Mouse (Mus musculus) gastrocnemius, adult 18-20 months (tissue): ENCODE measurements around the gene Stk17b. TPM values are rescaled to one million over a fixed set of nuclear protein-coding genes. Genes with fewer than 3 reads are reported as not detected.

Source experiments
- DNase-seq: peaks from one replicate; pipeline ENCODE4 v3.0.0; 2021; ENCODE audit warnings: low spot score
- long read RNA-seq, 2 experiments: library from polyadenylated mRNA; stranded (forward); transcript quantifications; one replicate each; pipeline ENCODE4 v2.0.0; 2021
- total RNA-seq, 2 experiments: library from RNA; stranded (reverse); gene quantifications; 2 replicates each; pipeline ENCODE4 v1.2.3; 2021

The Stk17b gene
- 1 to 10 TPM; 4.8 to 4.9 TPM for total RNA-seq
- long read RNA-seq, experiment 1, partial matches to known transcripts = 4 of 5 reads
- long read RNA-seq, experiment 1, other reads (novel, unspliced or antisense) = 0 of 5 reads
- long read RNA-seq, experiment 2, partial matches to known transcripts = 2 of 4 reads
- long read RNA-seq, experiment 2, other reads (novel, unspliced or antisense) = 0 of 4 reads

DNA sequence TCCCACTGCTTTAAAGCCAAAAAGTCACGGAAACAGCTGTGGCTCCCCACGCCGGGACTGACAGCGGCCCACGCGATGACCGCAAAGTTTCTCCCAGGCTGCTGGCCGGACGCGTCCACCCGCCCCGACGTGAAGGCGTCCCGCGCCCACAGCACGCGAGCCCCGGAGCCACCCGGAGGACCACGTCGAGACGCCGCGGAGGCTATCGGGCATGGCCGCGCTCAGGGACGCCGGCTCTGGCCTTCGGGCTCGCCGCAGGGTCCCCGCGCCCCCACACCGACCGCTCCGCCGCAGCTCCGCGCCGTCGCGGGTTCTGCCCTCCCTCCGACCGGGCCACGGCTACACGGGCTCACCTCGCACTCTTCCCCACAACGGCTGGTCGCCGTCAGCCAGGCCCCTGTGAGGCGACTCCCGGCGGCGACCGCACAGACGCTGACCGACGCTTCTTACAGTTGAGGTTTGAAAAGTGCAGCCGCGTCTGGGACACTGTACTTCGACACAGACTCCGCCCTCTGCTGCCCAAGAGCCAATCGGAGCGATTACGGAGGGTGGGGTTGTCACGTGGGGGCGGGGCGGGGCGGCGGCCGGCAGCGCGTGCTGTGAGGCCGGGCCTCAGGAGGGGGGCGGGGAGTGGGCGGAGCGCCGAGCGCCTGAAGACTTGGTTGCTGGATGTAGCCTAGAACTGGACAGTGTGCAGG is at the start of gene Stk17b:
Gene Stk17b, minus strand, starts transcription at position 504 of the 698 bp plus-strand sequence.
- peak; percentile 91 for DNase-seq

DNA sequence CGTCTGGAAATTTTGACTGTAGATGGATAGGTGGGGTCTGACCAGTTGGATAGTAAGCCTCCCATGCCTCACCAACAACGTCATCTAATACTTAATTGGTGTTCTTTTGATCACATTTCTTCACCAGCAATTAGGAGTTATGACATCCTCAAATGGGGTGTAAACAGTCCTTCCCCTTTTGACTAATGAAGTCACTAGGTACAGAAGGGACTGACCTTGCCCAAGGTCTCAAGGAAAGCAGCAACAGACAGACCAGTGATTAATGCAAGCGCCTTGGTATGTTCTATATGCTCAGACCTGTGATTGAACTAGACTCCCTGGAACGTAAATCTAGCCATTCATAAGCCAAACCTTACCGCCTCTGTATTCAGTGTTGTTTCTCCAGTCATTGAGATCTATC is 45.3 kb upstream of the Stk17b start:
- DNase-seq = no peak

DNA sequence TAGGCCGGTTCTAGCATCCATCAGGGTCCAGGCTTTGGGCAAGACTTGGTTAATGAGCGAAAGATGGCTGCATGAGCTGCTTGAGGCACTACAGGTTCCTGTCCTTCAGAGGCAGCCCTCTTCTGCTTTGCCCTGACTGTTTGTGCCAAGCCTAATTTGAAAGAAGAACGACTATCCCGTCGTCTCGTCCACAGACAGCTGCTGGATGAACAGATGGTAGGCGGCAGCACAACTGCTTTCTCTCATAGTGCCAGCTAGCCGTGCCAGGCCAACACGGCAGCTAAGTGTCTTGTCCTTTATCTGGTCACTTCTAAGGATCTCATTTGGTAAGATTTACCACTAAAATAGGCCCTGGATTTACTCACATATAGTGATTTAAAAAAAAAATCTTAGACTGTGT is 44.1 kb upstream of the Stk17b start:
- DNase-seq = no peak

DNA sequence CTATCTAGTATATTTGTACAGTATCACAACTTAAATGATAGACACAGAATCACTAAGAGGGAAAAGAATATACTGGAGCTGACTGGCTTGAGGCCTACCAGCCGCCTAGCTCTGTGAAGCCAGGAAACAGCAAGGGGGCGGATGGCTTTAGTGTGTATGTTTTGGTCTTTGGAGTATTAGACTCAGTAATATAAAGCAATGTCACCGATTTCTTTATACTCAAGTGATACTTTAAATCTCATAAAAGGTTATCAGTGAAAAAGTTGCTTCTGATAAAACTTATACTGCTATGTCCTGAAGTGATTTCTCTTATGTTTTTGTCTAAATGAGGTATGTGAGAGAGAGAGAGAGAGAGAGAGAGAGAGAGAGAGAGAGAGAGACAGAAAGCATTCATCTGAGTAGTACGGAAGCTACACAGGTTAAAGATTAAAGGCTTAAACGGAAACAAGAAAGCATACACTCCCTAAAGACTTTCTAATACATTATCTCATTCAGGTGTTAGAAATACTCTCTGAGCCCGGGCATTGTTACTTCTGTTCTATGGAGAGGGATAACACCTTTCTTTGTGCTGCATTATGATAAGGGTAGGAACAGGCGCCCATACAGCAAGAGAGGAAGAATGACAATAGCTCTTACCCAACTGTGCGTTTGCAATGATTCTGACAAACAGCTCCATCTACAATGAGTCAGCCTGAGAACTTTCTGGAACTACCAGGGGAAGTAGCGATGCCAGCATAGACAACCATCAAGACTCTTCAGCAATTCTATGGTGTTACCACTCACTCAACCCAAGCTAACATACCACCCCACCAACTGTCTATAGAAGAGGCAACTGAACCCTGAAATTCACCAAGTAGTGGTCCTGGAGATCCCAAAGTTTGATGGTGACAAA is 39.7 kb upstream of the Stk17b start:
- DNase-seq = no peak

DNA sequence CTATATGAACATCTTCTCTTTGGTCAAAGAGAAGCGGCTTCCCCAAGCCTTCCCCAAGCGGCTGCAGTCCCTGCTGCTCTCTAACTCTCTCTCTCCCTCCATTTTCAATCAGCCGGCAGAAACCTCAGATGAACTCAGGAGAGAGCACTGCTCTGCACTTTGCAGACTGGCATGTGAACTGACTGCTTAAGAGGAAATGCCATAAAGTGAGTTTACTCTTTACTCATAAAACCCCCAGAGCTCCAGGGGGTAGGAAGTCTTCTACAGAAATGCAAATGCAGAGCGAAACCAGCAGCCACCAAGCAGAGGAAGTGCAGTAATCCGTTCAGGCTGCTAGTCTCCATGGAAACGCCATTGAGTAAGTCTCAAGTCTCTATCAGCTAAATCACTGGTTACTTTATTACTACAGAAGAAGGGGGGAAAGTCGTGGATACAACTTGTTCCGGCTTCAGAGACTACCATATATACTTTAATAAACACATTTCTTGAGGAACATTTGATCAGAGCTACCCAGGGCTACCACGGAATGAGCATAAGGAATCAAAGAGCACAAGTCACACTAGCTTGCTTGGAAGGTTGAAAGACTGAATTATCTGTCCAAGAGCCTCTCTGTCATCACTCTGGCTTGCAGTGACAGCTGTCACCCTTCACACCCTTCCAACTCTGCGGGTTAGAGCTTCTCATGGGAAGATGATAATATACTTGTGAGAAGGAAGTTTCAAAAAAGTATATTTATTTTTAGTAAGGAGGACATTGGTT is 38.8 kb upstream of the Stk17b start:
- DNase-seq = peak; percentile 34

DNA sequence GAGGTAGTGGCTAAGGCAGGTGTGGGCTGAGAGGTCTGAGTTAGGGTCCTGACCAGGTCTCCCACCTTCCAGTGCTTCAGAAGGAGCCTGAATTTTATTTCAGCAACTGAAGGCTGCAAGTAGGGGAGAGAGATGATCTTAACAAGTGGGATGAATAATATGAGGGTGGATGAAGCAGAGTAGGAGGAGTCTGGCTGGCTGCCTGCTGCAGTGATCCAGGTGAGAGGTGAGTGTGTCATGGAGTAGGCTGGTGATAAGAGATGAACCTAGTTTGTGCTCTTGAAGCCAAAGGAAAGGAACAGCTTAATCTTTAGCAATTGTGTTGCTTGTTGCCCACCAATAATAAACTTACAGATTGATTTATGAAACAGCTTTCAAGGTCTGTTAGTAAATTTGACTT is 37.0 kb upstream of the Stk17b start:
- DNase-seq = no peak

DNA sequence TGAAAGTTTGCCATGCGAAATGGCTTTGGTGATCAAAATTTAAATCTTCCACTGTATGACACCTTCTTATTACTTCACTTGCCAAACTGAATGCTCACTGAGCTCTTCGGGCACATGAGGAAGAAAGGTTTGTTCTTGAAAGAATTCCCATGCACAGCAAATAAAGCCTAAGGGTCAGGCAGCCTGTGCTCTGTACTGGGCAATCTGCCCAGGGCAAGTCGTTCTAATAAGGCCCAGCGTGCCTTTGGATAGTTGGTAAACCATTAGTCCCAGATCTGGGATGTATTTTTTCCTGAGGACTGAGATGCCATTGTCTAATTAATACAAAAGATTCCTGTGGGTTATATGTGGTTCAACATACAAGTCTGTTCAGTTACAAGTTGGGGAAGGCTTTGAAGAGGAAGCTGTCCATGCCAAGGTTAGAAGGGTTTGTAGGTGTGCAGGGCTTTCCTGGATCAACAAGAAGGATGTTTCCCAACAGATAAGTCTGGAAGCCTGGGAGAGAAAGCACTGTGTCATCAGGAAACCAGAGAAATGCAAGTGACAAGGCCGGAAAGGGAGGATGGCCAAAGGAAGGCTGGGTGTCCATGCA is 35.1 kb upstream of the Stk17b start:
- DNase-seq = no peak

DNA sequence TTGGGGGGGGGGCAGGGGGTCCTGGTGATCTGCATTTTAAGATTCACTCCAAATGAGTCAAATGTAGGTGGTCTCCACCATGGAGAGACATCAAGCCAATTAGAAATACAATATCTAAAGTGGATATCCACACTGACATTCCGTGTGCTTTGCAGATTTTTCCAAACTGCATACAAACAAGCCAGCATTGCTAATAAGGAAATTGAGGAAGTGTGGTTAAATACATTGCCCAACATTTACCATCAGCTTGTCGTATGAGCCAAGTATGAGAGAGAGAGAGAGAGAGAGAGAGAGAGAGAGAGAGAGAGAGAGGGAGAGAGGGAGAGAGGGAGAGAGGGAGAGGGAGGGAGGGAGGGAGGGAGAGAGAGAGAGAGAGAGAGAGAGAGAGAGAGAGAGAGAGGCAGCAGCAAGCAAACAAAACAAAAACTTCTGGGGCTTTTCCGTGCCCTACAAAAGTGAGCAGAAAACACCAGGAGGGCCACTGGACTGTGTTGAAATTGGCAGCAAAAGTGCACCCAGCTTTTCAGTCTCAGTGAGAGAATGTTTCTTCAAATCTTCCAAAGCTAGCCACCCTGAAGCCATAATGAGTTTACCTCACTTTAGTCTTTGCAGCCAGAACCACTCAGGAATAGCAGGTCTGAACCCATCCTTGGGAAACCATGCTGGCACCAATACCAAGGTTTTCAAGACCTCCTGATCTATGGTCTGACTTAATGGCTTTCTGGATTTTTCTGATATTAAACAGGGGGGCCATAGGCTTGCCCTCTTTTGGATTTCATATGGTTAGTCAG is 33.2 kb upstream of the Stk17b start:
- DNase-seq = no peak

DNA sequence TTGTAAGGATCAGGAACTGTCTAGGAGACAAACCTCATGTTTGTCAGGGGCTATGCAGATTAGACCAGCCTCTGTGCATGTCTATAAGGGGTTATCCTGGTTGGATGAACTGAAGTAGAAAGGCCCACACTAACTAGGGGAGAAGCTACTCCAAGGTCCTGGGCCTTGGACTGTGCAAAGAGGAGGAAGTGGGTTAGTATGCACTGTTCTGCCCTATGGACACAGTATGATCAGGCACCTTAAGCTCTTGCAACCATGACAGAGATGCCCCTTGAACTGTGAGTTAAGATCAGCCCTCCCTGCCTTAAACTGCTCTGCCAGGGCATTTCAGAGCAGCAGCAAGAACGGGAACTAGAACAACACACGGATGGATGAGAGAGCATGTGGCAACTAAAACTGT is 31.3 kb upstream of the Stk17b start:
- no peak for DNase-seq

DNA sequence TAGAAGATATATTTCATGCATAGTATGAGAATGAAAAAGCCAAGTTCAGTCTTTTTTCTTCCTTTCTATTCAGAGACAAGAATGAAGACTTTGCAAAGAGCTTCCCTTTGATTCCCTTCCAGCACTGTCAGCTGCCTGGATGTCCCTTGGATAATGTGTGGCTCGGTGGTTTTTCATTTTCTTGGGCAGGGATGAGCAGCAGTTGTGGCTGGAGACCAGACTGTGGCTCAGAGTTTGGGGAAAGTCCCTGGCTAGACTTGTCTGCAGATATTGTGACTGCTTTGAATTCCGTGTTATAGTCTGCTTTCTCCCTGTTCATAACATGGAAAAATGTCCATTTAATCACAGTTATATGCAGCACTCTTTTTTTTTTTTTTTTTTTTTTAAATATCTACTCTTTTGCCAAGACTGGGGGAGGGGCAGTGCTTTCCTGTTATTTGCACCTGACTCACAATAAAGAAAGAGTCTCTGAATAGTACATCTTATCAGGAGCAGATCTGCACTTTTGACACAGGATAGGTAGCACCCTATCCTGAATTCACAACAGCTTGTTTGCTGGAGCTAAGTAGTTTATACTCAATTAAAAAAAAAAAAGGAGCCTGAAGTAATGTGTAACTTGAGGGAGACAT is 29.2 kb upstream of the Stk17b start:
- no peak for DNase-seq

DNA sequence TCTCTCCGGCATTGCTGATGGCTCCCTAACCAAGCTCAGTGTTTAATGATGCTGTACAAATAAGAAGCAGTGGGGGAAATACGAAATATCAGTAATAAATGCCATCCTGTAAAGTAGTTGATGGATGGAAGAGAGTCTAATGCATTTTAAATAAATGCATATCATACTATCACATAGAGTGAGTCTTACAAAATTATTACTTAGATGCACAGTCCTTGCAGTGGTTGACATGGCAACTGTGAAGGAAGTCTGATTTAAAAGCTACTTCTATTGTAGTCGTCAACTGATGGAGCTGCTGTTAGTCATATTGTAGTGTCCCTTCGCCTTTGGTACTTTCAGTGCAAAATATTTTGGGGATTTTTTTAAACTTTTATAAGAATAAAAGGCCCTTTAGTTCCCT is 26.9 kb upstream of the Stk17b start:
- no peak for DNase-seq

DNA sequence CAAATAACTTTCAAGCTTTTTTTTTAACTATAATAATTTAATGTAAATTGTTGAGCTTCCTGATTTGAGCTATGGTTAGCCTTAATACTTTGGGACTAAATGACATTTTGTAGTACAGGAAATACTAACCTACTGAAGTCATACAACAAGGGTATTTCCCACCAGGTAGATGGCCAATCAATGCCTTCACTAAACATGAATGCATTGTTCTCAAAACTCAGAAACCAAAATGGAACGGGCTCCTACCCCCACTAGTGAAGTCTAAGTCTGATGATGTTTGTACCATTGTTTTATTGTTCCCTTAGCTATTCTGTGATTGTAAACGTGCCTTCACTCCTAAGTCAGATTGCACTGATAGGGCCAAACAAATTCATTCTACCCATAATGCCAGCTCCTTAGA is 23.2 kb upstream of the Stk17b start:
- DNase-seq = no peak

DNA sequence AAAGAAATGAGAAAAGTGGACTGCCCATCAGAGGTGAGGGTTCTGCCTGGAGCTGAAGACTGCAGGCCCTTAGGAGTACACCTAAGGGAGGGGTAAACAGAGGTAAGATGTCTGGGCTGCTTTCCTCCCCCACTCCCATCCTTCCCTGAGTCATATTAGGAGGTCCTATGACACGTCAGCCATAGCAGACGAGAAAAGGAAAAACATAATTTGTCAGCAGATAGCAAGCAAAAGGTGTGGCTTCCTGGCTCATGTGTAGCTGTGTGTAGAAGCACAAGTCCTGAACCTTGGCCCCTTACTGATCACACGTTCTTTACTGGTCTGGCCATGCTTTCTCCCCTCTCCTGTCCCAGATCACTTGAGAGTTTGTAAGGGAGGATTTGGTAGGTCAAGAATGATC is 12.8 kb upstream of the Stk17b start:
- no peak for DNase-seq

DNA sequence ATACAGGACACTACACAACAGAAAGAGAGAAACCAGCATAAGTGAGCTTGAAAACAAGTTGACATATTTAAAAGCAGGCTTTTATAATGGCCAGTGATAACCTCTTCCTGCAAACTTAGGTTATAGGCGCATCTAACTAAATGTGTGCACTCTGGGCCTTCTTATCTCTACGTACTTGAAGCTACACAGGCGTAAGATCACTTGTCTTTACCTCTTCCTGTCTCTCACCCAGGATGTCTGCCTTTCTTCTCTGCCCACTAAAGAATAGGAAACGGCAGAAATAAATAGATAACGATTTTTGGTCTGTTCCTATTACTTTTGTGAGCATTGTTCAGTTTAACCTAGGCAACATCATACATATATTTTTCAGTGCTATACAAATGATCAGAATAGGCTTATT is 12.1 kb upstream of the Stk17b start:
- DNase-seq = no peak

DNA sequence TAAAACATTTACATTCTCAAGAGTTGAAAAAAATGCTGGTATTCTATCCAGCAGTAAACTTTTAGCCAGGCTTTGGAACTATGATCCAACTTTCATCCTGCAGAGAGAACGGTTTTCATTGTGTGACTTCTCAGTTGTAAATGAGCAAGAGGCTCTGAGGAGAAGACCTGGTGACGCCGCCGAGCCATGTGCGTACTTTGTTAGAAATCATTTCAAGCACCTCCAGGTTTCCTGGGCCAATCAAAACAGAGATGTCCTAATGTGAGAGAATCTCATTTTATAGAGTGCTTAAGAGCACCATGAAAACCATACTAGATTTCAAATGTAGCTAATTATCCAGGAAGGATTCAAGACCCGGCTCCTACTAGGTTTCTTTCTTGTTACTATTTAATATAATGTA is 11.2 kb upstream of the Stk17b start:
- DNase-seq = no peak

DNA sequence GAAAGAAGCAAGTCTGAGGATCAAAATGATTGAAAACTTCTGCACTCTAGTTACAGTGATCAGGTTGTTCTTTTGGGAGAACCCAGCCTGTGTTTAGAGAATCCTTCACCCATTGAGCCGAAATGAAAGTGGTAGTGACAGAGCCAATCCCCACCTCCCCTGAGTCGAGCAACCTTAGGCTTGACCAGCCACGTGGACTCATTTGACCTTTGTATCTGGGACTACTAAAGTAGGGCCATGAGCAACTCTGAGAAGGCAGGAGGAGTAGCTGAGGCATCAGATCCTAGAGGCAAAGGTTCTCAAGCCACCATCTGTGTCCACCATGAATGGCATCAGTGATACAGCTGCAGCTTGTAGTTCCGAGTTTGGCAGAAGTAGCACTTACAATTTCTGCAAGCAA is 10.6 kb upstream of the Stk17b start:
- no peak for DNase-seq

DNA sequence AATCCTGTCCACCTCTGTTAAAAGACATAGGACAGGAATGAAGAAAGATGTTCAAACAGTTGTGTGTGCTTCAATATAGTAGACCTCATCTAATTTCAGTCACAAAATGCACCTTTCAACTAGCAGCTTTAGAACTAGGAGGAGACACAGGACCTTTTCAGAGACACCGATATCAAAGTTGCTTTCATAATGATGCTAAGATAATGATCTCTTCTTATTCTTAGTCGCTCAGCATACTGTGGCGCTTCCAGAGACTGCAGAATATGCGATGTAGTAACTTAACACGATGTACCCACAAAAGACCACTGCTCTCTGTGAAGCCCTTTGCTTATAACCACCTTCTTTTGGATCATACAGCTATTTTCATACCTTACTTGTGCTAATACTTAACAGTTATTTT is 10.1 kb upstream of the Stk17b start:
- DNase-seq = no peak

DNA sequence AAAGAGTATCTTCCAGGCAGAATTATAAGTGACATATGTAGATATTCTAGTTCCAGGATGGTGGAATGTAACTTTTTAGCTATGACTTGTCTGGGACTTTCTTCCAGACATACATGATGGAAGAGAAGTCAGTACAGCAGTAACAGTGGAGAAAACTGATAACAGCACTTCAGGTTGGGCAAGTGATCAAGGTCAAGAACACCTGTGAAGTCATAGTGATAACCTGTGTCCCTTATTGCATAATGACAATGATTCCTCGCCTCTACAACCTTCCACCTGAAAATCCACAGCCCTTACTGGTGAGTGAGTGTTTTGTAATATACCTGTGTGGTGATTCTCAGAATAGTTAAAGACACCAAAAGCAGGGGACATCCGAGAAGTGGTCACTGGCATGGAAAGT is 9.3 kb upstream of the Stk17b start:
- no peak for DNase-seq

DNA sequence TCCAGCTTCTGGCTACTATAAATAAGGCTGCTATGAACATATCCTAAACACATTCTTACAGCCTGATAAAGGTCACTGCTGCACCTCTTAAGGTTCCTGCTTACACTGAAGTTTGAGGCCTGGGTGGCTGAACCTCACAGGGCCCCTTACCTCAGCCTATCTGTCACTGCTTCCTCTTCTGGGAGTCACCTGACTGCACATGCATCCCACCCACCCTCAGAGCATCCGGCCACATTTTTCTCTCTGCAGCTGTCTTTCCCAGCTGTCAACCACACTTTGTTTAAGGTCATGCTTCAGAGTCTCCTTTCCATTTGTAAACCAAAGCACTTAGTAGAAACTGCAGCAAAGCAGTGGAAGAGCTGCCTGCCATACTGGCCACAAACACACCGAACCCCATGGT is 6.3 kb upstream of the Stk17b start:
- DNase-seq = no peak

DNA sequence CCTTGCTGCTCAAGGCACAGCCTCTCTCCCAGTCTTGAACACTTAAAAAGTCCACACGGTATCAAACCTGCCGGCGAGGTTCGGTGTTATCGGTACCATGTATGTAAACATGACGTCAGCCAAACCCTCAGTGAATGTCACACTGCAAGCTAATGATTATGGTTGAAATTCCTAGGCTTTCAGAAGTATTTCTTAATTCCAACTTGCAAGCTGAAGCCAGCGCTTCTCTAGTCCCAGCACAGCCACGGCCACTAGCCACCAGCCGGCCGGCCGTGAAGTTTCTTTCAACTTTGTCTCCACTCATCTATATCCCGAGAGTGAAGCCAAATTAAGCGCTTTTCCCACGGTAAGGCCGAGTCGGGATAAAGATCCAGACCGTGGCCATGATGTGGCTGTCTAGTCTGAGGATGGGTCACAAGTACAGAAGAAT is 718 bp downstream of the Stk17b start:
- DNase-seq = peak; percentile 12
